Mouse (Mus musculus): ENCODE measurements around the gene Slc11a1.

The Slc11a1 gene

DNA sequence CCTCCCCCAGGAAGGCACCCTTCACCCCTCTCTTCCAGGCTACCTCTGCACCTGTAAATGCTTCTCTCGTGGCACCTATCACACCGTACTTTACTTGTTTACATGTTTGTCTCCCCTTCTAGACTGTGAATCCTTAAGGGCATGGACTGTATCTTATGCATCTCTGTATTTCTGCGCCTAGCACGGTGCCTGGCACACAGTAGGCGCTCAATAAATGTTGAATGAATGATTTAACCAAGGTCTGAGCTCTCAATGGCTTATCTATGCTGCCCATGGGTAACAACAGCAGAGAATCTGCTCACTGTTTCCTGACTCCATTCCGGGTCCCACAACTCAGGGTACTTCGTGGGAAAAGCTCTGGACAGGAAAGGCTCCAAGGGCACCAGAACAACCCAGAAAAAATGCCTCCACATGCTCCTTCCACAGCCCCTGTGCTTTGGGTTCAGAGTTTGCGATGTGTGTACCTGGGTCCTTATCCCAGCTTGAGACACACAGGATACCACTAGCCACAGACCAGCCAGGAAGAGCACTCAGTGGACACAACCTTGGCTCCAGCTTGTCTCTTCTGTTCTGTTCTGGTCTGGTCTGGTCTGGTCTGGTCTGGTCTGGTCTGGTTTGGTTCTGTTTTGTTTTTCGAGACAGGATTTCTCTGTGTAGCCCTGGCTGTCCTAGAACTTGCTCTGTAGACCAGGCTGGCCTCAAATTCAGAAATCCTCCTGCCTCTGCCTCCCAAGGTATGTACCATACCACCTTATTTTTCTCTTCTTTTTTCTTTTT, 21.4 kb upstream of the Slc11a1 start:
- DNase-seq: no peak

DNA sequence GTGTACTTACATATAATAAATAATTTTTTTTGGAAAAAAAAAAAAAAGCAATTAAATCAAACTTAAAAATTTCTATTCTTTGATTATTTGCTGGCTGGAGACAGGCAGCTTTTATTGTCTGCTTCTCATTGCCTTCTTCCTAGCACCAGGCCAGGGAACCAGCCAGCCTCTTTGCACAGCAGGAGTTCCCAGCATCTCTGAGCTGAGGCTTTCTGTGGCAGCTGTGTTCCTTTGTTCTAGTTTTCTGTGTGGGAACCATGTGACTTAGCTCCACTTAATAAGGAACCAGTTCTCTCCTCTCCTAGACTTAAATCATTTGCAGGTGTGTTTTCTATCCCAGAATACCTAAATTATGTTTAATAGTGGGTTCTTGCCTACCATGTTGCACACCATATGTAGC, 17.5 kb upstream of the Slc11a1 start:
- DNase-seq: no peak

DNA sequence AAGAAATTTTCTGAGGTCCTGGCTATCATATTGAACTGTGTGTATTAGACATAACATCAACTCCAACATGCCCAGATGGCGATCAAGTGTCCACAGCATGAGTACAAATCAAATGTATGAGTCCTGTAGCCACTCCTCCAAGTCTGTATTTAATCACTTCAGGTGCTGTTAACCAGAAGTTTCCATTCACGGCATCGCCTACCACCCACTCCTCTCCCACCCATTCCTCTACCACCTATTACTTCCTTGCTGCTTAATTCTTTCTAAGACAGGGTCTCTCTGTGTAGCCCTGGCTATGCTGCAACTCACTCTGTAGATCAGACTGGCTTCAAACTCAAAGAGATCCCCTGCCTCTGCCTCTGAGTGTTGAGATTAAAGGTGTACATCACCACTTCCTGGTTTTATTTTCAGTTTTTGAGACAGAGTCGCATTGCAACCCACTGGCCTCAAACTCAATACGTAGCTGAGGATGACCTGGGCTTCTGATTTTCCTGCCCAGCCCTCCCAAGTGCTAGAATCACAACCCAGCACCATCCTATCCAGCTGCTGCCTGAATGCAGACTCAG, 15.0 kb upstream of the Slc11a1 start:
- no peak for DNase-seq

DNA sequence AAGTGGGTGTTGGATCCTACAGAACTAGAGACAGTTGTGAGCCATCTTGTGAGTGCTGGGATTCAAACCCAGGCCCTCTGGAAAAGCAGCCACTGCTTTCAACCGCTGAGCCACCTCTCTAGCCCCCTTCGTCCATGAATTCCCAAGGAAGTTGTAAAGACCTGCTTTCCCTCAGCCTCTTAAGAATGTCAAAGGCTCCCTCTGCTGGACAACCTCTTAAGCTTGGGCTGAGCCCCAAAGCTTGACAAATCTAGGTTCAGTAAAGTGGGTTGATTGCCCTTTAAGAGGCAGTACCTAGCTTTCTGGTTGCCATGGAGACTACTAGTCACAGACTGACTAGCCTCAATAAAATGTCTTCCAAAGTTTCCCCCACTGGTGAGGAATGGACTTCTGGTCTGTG, 13.2 kb upstream of the Slc11a1 start, which contains the start of gene Catip:
Catip (plus strand) TSS at position 297 of the 400 bp plus-strand sequence.
- DNase-seq: peak; percentile 71

DNA sequence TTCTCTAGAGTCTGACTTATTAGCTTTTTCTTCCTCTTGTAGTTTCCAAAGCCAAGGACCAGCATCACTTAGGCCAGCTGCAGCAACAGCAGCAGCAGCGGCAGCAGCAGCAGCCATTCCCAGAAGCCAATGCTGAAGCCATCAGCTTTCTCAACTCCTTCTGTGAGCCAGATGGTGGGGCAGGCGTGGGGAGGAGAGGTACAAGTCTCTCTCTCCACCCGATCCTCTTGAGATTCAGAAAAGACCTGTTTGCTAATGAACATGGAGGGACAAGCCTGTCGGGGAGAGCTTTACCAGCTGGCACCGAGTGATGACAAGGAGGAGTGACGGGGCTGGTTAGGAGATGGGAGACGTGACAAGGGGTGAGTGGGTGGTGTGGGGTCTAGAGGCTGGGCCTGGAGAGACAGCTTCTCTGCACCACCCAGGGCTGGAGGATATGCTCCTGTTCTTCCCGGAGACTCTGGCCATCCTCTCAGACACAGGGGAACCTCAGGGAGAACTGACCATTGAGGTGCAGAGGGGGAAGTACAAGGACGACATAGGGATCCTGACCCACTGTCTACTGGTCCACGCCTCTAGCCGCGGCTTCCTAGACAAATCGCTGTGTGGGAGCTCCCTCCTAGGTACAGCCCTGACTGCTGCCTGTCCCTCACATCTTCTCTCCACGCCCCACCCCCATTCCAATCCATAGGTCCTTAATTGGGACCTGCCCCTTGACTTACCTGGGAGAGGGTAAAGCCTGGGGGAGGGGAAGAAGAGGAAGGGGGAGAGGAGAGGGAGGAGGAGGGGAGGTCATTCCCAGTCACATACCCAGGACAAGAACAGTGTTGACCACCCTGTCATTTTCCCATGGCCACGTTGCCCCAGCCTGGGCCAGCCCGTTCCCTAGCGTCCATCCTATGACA, 12.4 kb upstream of the Slc11a1 start:
- DNase-seq: no peak

DNA sequence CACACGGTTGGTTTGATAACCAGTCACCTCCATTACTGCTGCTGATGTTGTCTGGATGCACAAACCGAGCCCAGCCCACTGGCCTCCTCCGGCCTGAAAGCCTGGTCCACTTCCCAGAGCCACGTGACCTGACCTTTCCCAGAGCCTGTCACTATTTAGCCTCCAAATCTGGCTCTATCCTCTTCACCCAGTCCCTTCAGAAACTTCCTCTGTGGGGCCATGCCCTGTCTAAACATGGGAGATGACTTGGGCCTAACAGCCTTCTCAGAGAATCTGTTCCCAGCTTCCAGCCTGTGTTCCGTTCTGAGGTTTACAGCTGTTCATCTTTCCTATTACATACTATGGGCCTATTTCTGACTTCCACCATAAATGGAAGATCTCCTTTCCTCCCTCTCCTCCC, 11.6 kb upstream of the Slc11a1 start:
- DNase-seq: no peak

DNA sequence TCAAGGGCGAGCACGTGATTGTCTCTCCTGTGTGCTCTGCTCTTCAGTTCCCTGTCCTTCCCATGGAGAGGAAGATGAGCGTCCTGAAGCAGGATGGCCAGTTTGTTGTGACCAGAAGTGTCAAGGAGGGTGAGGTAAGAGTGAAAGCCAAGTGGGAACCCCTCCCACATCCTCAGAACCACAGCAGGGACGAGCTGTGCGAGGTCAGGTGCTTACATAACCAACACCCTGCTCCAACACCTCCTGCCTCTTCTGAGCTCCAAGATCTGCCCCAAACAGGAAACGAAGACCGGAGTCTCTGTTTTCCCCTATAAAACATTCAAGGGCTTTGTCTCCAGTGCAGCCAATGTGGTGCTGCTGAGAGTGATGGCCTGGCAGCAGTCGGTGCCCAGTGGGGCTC, 10.7 kb upstream of the Slc11a1 start:
- DNase-seq: no peak

DNA sequence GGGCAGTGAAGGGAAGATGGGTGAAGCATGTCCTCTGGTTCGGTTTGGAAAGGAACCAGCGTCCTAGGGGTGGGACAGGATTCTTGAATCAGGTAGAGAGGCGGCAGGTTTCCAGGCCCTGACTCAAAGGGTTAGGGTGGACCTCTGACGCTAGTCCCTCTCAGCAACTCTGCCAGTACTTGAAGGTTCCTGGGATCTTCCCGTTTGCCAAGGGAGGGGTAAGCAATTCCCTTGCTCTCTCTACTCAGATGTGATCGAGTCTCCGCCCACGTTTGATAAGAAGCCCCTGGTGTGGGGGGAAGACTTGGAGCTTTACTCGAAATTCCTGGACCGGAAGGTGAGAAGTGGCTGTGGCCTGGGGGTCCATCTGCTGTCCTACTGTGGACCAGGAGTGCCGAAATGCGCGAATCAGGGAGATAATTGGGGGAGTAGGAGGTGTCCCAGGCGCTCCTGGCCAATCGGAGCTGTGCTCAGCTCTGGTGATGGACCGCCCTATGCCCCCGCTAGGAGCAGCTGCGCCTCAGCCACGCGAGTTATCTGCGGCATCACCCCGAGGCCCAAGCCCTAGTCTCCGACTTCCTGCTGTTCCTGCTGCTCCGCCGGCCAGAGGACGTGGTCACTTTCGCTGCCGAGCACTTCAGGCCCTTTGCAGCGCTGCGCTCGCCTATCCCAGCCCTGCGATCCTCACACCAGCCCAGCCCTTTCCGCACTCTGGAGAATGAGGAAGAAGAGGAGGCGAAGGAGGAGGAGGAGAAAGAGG, 6.9 kb upstream of the Slc11a1 start:
- peak; percentile 49 for DNase-seq

DNA sequence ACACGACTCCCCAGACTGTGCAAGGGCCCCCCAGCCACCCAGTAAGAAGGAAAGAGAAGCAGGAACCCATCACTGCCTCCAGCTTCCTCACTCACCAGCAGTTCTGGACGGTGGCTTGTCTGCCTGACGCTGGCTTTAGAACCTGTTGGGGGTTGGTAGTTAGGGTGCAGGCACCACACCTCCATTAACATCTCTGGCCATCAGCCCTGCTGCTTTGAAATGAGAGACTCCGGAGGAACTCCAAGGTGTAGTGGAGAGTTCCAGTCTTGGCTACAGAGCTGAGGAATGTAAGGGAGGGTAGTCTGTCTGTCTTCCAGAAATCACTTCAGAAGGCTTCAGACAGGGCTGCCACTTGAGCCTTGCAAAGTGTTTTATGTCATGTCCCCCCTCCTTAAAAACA, 5.0 kb upstream of the Slc11a1 start:
- DNase-seq: no peak

DNA sequence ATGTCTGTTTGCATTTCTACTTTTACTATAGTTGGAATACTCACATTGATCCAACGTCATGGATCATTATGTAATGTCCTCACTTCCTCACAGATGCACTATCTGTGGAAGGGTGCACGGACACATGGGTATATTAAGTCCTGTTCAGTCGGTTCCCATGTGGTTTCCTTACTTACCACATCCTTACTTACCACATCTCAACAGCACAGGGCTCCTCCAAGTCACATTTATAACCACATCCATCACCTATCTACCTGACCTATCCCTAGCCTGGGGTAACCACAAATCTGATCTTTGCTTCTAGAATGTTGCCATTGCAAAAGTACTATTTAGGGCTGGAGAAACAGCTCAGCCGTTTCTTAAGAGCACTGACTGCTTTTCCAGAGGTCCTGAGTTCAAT, 1.6 kb upstream of the Slc11a1 start:
- DNase-seq: no peak

DNA sequence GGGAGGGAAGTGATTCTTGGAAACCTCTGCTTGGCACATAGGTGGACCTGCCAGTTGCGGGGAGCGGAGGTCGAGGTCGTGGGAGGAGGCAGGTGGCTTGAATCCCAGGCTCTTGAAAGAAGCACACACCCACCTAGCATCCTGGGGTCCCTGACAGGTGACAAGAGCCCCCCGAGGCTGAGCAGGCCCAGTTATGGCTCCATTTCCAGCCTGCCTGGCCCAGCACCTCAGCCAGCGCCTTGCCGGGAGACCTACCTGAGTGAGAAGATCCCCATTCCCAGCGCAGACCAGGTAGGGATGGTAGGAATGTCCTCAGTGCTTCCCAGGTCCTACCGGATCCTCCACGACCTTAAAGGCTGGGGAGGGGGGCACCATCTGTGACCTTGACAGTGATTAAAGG, 566 bp downstream of the Slc11a1 start:
- no peak for DNase-seq

DNA sequence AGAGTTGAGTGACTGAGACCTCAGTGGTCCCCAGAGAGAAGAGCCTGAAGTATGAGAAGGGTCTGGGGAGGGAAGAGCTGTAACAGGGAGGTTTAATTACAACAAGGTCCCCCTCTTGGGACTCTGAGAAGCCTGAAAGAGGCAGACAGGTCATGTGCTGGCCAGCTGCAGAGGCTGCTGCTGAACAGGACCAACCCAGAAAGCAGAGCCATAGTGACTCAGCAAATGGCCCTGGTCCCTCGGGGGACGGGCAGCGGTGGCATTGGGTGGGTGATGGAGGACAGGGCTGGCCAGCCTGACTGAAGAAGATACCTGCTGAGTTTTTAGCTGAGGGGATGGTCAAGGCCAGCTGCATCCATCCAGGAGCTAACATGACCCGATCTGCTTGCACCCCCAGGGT, 1.4 kb downstream of the Slc11a1 start:
- no peak for DNase-seq

DNA sequence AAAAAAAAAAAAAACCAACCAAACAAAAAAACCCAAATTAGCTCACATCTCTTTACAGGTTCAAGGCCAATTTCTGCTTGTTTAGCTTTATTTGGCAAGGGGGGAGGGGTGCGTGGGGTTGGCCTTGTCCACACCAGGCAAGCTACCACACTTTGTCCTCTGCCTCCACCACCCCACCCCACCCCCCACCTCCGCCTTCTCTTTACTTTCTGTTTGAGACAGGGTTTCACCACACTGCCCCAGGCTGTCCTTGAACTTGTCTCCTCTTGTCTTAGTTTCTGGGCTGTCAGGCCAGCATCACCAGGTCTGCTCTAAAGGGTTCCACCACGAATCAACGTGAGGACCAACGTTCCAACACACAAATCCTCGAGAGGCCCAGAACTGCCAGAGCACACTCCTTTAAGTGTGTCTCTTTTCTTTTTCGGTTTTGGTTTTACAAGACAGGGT, 4.1 kb downstream of the Slc11a1 start:
- DNase-seq: no peak

DNA sequence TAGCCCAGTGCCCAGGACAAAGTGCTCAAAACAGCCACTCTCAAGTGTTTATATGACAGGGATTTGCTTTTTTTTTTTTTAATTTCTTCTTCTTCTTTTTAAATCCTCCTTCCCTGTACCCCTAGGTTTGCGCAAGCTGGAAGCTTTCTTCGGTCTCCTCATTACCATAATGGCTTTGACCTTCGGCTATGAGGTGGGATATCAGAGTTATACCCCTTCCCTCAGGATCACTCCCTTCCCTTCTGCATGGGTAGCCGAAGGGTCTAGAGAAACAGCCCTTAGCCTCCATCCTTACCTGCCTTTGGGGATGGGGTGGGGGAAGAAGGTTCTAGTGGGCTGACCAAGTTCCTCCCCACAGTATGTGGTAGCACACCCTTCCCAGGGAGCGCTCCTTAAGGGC, 5.5 kb downstream of the Slc11a1 start:
- DNase-seq: no peak

DNA sequence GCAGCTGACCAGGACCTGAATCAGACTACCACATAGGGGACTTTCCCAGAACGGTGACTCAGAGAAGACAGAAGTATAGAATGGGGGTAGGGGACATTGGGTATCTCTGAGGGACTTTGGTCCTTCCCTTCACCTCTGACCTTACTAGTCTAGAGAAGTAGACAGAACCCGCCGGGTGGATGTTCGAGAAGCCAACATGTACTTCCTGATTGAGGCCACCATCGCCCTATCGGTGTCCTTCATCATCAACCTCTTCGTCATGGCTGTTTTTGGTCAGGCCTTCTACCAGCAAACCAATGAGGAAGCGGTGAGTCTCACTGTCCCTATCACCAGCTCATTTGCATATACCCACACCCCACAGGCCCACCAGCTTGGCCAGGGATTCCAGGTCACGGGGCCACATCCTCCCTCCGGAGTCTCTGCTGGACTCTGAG, 6.6 kb downstream of the Slc11a1 start:
- no peak for DNase-seq

DNA sequence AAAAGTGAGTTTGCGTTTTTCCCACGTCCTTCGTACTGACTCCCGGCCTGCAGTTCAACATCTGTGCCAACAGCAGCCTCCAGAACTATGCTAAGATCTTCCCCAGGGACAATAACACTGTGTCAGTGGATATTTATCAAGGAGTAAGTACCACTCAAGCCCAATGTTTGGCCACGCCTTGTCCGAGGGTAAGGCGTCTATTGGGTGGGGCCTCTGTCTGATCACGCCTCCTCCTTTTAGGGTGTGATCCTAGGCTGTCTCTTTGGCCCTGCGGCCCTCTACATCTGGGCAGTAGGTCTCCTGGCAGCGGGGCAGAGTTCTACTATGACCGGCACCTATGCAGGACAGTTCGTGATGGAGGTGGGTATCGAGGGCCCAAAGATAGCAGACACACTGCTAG, 8.4 kb downstream of the Slc11a1 start:
- no peak for DNase-seq

DNA sequence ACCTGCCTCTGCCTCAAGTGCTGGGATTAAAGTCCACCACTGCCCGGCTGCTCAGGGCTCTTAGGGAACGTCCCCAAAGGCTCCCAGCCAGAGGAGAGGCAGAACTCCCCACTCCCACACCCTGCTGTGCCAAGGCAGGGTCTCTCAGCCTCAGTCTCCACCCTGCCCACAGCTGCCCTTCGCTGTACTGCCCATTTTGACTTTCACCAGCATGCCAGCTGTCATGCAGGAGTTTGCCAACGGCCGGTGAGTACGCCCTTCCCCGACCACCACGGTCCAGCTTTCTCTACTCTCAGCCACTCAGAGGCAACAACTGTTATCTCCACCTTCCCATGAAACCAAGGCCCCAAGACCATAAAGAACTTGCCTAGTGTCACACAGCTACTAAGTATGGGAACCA, 9.5 kb downstream of the Slc11a1 start:
- no peak for DNase-seq

DNA sequence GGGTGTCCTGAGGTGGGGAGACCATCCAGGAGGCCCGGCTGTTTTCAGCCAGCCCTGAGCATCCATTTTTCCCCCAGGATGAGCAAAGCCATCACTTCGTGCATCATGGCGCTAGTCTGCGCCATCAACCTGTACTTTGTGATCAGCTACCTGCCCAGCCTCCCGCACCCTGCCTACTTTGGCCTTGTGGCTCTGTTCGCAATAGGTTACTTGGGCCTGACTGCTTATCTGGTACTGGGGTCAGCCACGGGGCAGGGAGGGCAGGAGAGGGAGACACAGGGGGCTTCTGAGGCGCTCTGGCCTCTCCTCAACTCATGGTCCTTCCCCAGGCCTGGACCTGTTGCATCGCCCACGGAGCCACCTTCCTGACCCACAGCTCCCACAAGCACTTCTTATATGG, 10.1 kb downstream of the Slc11a1 start:
- DNase-seq: no peak

DNA sequence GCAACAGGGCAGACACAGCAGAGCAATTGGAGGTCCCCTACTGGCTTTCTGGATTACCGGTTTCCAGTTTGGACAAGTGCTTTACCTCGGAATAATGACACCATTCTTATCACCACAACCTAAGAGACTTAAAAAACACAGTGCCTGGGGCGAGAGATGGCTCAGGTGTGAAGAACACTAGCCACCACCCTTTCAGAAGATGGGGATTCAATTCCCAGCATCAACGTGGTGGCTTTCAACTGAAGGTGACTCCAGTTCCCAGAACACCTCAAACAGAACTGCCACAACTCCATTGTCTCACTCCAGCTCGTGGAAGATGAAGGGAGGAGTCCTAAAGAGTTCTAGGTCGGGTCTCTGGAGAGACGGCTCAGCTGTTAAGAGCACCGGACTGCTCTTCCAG, 10.5 kb downstream of the Slc11a1 start:
- no peak for DNase-seq

DNA sequence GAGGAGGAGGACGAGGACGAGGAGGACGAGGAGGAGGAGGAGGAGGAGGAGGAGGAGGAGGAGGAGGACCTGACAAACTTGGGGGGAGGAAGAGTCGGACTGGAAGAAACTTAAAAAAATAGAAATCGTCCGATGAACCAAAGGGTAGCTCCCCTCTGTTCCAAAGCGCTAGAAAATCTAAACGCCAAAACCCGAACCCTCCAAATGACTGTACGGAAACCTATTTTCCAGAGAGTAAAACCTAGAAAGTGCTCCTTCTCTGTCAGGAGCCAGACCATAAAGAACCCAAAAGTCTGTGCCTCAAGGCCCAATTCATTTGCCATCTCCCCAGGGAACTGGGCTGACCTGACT, 11.3 kb downstream of the Slc11a1 start:
- DNase-seq: no peak

DNA sequence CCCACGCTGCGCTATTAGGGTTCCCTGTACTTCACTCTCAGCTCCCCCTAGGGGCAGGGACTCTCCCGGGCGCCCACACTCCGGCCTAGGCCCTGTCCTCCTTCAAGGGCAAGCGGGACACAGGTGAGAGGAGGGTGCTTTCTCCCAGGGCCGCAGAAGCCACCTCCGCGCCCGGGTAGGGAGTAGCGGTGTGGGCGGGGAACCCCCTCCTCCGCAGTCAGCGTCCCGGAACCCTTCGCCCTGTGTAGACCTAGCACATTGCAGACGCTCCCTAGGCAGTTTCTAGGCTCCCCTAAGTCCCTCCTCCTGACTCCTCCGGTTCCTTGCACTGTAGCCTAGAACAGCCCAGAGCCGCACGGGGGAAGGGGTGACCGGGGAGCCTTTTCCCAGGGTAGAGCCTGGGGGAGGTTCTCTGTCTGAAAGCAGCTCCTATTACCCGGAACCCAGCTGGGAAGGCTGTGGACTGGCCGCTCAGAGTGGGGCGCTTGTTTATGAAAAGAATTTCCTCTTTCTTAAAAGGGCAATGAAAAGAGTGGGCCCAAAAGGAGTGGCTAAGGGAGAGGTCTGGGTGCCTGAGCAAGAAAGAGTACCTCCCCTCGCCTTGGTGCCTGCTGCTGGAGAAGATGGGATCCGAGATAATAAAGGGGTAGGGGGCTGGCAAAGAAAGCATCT, 11.9 kb downstream of the Slc11a1 start:
- DNase-seq: peak; percentile 81

DNA sequence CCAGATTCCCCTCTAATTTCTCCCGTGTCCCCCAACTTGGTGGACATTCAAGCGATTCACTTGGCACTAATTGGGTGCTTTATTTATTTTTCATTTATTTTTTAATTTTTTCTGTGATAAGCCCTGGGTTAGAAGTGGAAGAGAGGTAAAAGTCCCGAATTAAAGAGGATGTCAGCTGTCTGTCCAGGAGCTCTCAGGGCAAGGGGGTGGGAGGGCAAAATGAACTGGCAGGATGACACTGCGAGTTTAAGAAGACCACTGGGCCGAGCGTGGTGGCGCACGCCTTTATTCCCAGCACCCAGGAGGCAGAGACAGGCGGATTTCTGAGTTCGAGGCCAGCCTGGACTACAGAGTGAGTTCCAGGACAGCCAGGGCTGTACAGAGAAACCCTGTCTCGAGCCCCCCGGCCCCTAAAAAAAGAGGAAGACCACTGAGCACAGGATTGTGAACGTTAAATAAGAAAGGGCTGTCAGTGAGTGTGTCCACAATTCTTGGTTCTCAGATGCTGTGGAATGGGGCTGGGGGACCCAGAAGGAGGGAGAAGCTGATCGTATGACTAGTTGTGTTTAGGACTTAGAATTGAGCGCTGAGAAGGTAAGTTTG, 12.5 kb downstream of the Slc11a1 start:
- no peak for DNase-seq

Data from right cerebral cortex, postnatal 14 days (tissue).